Mouse (Mus musculus) adrenal gland, adult (tissue): Measurements from ENCODE around the gene Slc4a1ap.

ENCODE experiments used
- DNase-seq, 2 experiments: peaks; one replicate each; pipeline ENCODE4 v3.0.0; 2022 to 2023; ENCODE audit warnings: low spot score in 1 of 2; ENCODE audit not compliant: inconsistent age in 2 of 2

Gene Slc4a1ap

GRCm38 (mm10) chr5:31566457-31566856 lies 39.7 kb downstream of the Slc4a1ap start:
- DNase-seq, result no peak

GRCm38 (mm10) chr5:31567951-31568657 lies 41.3 kb downstream of the Slc4a1ap start:
- peak in 1 of 2 experiments; percentile 62 for DNase-seq

GRCm38 (mm10) chr5:31571023-31571608 lies 44.3 kb downstream of the Slc4a1ap start:
- peak; percentile 70 to 87 for DNase-seq

GRCm38 (mm10) chr5:31573722-31574121 lies 46.9 kb downstream of the Slc4a1ap start:
- no peak for DNase-seq

GRCm38 (mm10) chr5:31576539-31576975 lies 49.8 kb downstream of the Slc4a1ap start:
- DNase-seq, result peak; percentile 90 to 91

GRCm38 (mm10) chr5:31581263-31581662 lies 54.5 kb downstream of the Slc4a1ap start:
- DNase-seq, result no peak

- no peak for DNase-seq
Measured at GRCm38 (mm10) chr5:31581932-31582331, 55.1 kb downstream of the Slc4a1ap start.

- no peak for DNase-seq
Measured at GRCm38 (mm10) chr5:31583261-31583660, 56.5 kb downstream of the Slc4a1ap start.

- DNase-seq, result no peak
Measured at GRCm38 (mm10) chr5:31585526-31585925, 58.7 kb downstream of the Slc4a1ap start.

- DNase-seq, result no peak
Measured at GRCm38 (mm10) chr5:31588016-31588415, 61.2 kb downstream of the Slc4a1ap start.

GRCm38 (mm10) chr5:31588672-31589071 lies 61.9 kb downstream of the Slc4a1ap start:
- DNase-seq, result peak in 1 of 2 experiments; percentile 25

- peak in 1 of 2 experiments; percentile 49 for DNase-seq
Measured at GRCm38 (mm10) chr5:31589711-31590319, 63.0 kb downstream of the Slc4a1ap start.

GRCm38 (mm10) chr5:31591122-31591521 lies 64.3 kb downstream of the Slc4a1ap start:
- DNase-seq, result no peak

GRCm38 (mm10) chr5:31595868-31596267 lies 69.1 kb downstream of the Slc4a1ap start:
- DNase-seq, result no peak

- DNase-seq, result peak; percentile 76 to 92
Measured at GRCm38 (mm10) chr5:31596481-31597429, 70.0 kb downstream of the Slc4a1ap start, which contains the start of gene Mrpl33. Mrpl33 (plus strand) TSS chr5:31596935.

- peak in 1 of 2 experiments; percentile 57 for DNase-seq
Measured at GRCm38 (mm10) chr5:31597430-31597944, 70.7 kb downstream of the Slc4a1ap start.

- DNase-seq, result peak in 1 of 2 experiments; percentile 73
Measured at GRCm38 (mm10) chr5:31598121-31598520, 71.3 kb downstream of the Slc4a1ap start.

GRCm38 (mm10) chr5:31598579-31598978 lies 71.8 kb downstream of the Slc4a1ap start:
- peak; percentile 69 to 89 for DNase-seq

- peak in 1 of 2 experiments; percentile 70 for DNase-seq
Measured at GRCm38 (mm10) chr5:31599161-31599560, 72.4 kb downstream of the Slc4a1ap start.

- DNase-seq, result peak in 1 of 2 experiments; percentile 37
Measured at GRCm38 (mm10) chr5:31601162-31601722, 74.4 kb downstream of the Slc4a1ap start.
